Mouse (Mus musculus): ENCODE measurements around the gene Gmnn. TPM values are rescaled to one million over a fixed set of nuclear protein-coding genes. Genes with fewer than 3 reads are reported as not detected.
A peak's percentile ranks its signal among the peaks of the same experiment; 100 is the strongest.
"Not testable (repeated sequence)": the region's sequence is repeated elsewhere in the genome, so short reads cannot be mapped to it uniquely, and the experiment has no call there.

Gmnn gene
- 10 to 100 TPM; 47.8 to 61.4 TPM for polyA plus RNA-seq (2017; shearing (Covaris generic))

- ATAC-seq, result peak; percentile 91
These were observed at the start of gene Gmnn for GRCm38 (mm10) chr13:24761403-24762227. Gmnn (minus strand) TSS chr13:24761923.

- ATAC-seq, result no peak
These were observed 44.4 kb upstream of the Gmnn start for GRCm38 (mm10) chr13:24806079-24806478.

GRCm38 (mm10) chr13:24803196-24803595 is 41.5 kb upstream of the Gmnn start:
- ATAC-seq, result no peak

- no peak for ATAC-seq
These were observed 40.5 kb upstream of the Gmnn start for GRCm38 (mm10) chr13:24802131-24802691.

GRCm38 (mm10) chr13:24801308-24801921 is 39.7 kb upstream of the Gmnn start, which contains the start of gene BC005537:
BC005537 (plus strand) TSS chr13:24801657.
- ATAC-seq, result peak; percentile 35

GRCm38 (mm10) chr13:24800674-24801307 is 39.1 kb upstream of the Gmnn start:
- peak; percentile 91 for ATAC-seq

- ATAC-seq, result no peak
These were observed 38.4 kb upstream of the Gmnn start for GRCm38 (mm10) chr13:24799925-24800673.

- no peak for ATAC-seq
These were observed 37.7 kb upstream of the Gmnn start for GRCm38 (mm10) chr13:24799378-24799777.

- ATAC-seq, result no peak
These were observed 37.0 kb upstream of the Gmnn start for GRCm38 (mm10) chr13:24798686-24799085.

GRCm38 (mm10) chr13:24792411-24793045 is 30.8 kb upstream of the Gmnn start:
- no peak for ATAC-seq

- no peak for ATAC-seq
These were observed 29.6 kb upstream of the Gmnn start for GRCm38 (mm10) chr13:24791349-24791748.

GRCm38 (mm10) chr13:24787477-24787876 is 25.8 kb upstream of the Gmnn start:
- no peak for ATAC-seq

- peak; percentile 98 for ATAC-seq
These were observed 24.3 kb upstream of the Gmnn start for GRCm38 (mm10) chr13:24786014-24786490.

GRCm38 (mm10) chr13:24781916-24782315 is 20.2 kb upstream of the Gmnn start:
- ATAC-seq, result no peak

GRCm38 (mm10) chr13:24778706-24779380 is 17.1 kb upstream of the Gmnn start:
- peak; percentile 74 for ATAC-seq

- ATAC-seq, result no peak
These were observed 16.3 kb upstream of the Gmnn start for GRCm38 (mm10) chr13:24778026-24778425.

GRCm38 (mm10) chr13:24776146-24776844 is 14.6 kb upstream of the Gmnn start:
- ATAC-seq, result peak; percentile 44

- not testable (repeated sequence) for ATAC-seq
These were observed 9.8 kb upstream of the Gmnn start for GRCm38 (mm10) chr13:24771482-24771881.

GRCm38 (mm10) chr13:24767809-24768208 is 6.1 kb upstream of the Gmnn start:
- ATAC-seq, result not testable (repeated sequence)

GRCm38 (mm10) chr13:24762254-24762653 is 531 bp upstream of the Gmnn start:
- no peak for ATAC-seq

GRCm38 (mm10) chr13:24761083-24761402 is 680 bp downstream of the Gmnn start:
- ATAC-seq, result peak; percentile 2
